Mouse (Mus musculus) small intestine, adult 2 months (tissue): ENCODE results near the gene Cd79a. TPM values are rescaled to one million over a fixed set of nuclear protein-coding genes. Genes with fewer than 3 reads are reported as not detected.
A peak's percentile ranks its signal among the peaks of the same experiment; 100 is the strongest.

Experiments
- H3K27ac ChIP-seq: fragments of 200-500 bp; 2 replicates; pipeline ENCODE4 v1.5.1; 2012; ENCODE audit warnings: low read depth, low read length, control low read depth, inconsistent platforms; ENCODE audit not compliant: insufficient read depth
- H3K27me3 ChIP-seq: fragments of 200-500 bp; 2 replicates; pipeline ENCODE4 v1.6.1; 2012; ENCODE audit warnings: mild to moderate bottlenecking, moderate library complexity, low read length, inconsistent platforms; ENCODE audit not compliant: control insufficient read depth, insufficient read depth
- H3K36me3 ChIP-seq: fragments of 200-500 bp; 2 replicates; pipeline ENCODE4 v1.6.1; 2012; ENCODE audit warnings: mild to moderate bottlenecking, low read length, control low read depth, inconsistent platforms; ENCODE audit not compliant: control insufficient read depth, insufficient read depth
- H3K4me1 ChIP-seq: fragments of 200-500 bp; 2 replicates; pipeline ENCODE4 v1.6.1; 2012; ENCODE audit warnings: low read length, inconsistent platforms, mixed read lengths; ENCODE audit not compliant: control insufficient read depth, insufficient read depth, insufficient read length
- H3K4me3 ChIP-seq: fragments of 200-500 bp; 2 replicates; pipeline ENCODE4 v1.5.1; 2012; ENCODE audit warnings: low read depth, mild to moderate bottlenecking, control low read depth, inconsistent platforms, low read length, moderate library complexity
- CTCF ChIP-seq: fragments of 200-500 bp; IDR thresholded peaks from 2 replicates; pipeline ENCODE4 v1.5.1; 2012; ENCODE audit warnings: low read depth, mild to moderate bottlenecking, control low read depth, inconsistent platforms, low read length, moderate library complexity, mixed read lengths; ENCODE audit not compliant: insufficient replicate concordance, insufficient read length; ENCODE audit errors: extremely low read depth
- POLR2A ChIP-seq: fragments of 200-500 bp; IDR thresholded peaks from 2 replicates; pipeline ENCODE4 v1.6.1; 2012; ENCODE audit warnings: low read depth, mild to moderate bottlenecking, control low read depth, inconsistent platforms, low read length, moderate library complexity
- WGBS: fragments of 180-500 bp; shearing (Covaris S2); methylation state at CpG from one replicate; pipeline ENCODE4 v1.1.7; 2018; 5-methylcytosine and 5-hydroxymethylcytosine counted together
- polyA plus RNA-seq: library from polyadenylated mRNA; depleted of rRNA; stranded (reverse); fragments of >200 nt; gene quantifications from 2 replicates; pipeline ENCODE4 v1.2.3, GENCODE M21; 2012; rRNA removed

Cd79a gene
- polyA plus RNA-seq, 1 experiment: 54.3 TPM

- no peak overlapping the region for H3K27ac ChIP-seq
- WGBS: 35% methylated on average over 6 of the region's 6 CpGs
- no peaks in the 10 kb centered on the region for H3K4me1 ChIP-seq
- TF ChIP-seq POLR2A (no peak), CTCF (no peak)
- peaks cover 47% of the 10 kb centered on the region for H3K27me3 ChIP-seq
- H3K4me3 ChIP-seq: no peak overlapping the region
- H3K36me3 ChIP-seq: peaks cover 18% of the 10 kb centered on the region
Measured at GRCm38 (mm10) chr7:24930475-24930874, 33.3 kb downstream of the Cd79a start.

DNA sequence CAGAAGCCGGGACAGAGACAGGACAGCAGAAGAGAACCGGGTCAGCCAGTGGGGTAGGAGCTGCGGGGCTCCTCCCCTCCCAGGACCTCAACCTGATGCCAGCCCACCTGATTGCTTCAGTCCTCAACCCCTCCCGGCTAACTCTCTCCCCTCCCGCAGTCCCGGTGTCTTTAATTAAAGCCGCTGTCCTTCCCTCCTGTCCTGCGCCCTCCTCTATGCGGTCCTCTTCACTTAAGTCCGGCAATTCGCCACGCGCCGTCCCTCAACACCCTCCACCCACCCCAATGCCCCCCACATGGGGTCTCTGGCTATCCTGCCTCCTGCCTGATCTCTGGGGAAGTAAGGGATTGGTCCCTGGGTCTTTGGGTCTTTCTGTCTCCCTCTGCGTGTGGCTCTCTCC, 34.5 kb downstream of the Cd79a start:
- TF ChIP-seq CTCF: no peak
- TF ChIP-seq POLR2A: no peak
- Histone ChIP-seq H3K4me3 (no peak overlapping the region), H3K27me3 (peaks cover 50% of the 10 kb centered on the region), H3K36me3 (peaks cover 7% of the 10 kb centered on the region; the same call in 1 of the 2 replicates), H3K27ac (no peak overlapping the region), H3K4me1 (no peaks in the 10 kb centered on the region)
- 4% methylated on average over 15 of the region's 15 CpGs for WGBS

DNA sequence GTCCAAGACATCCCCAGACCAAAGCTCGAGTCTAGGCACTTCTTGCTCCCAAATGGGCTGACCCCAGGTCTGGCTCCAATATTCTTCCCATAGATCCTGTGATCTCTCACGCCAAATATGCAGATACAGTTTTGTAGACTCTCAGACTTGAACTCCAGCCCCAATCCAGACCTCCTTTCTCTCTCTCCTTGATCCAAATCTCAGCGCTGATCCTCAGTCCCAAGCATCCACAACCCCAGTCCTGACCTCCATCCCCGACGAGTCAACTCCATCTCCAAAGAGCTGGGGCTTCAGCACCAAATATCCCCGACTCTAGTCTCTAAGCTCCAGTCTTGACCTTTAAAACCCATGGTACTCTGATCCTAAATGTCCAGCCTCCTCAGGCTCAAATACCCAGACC, 46.5 kb downstream of the Cd79a start:
- no peak overlapping the region for H3K4me3 ChIP-seq
- H3K27ac ChIP-seq: no peak overlapping the region
- no peaks in the 10 kb centered on the region for H3K4me1 ChIP-seq
- 6% methylated on average over 6 of the region's 6 CpGs for WGBS
- no peaks in the 10 kb centered on the region for H3K36me3 ChIP-seq
- peaks cover 58% of the 10 kb centered on the region for H3K27me3 ChIP-seq
- TF ChIP-seq CTCF (no peak), POLR2A (no peak)

GRCm38 (mm10) chr7:24944257-24944950, 47.2 kb downstream of the Cd79a start, which contains the start of gene Gm4881:
TSS of gene Gm4881 (minus strand) at chr7:24944494.
- Histone ChIP-seq H3K36me3 (no peaks in the 10 kb centered on the region), H3K4me1 (no peaks in the 10 kb centered on the region), H3K4me3 (peak within 1 kb of the TSS; percentile 29), H3K27me3 (peaks cover 64% of the 10 kb centered on the region), H3K27ac (no peak within 1 kb of the TSS)
- TF ChIP-seq CTCF (no peak), POLR2A (no peak)
- WGBS: 2% methylated on average over 70 of the region's 72 CpGs

GRCm38 (mm10) chr7:24947316-24948048, 50.3 kb downstream of the Cd79a start:
- H3K4me3 ChIP-seq: no peak overlapping the region
- 10% methylated on average over 7 of the region's 7 CpGs for WGBS
- TF ChIP-seq POLR2A: no peak
- TF ChIP-seq CTCF: no peak
- H3K27ac ChIP-seq: no peak overlapping the region
- peaks cover 76% of the 10 kb centered on the region for H3K27me3 ChIP-seq
- H3K4me1 ChIP-seq: no peaks in the 10 kb centered on the region
- H3K36me3 ChIP-seq: no peaks in the 10 kb centered on the region

GRCm38 (mm10) chr7:24948774-24949173, 51.6 kb downstream of the Cd79a start:
- Histone ChIP-seq H3K27ac (no peak overlapping the region), H3K27me3 (peaks cover 72% of the 10 kb centered on the region), H3K4me3 (no peak overlapping the region), H3K36me3 (no peaks in the 10 kb centered on the region), H3K4me1 (no peaks in the 10 kb centered on the region)
- TF ChIP-seq POLR2A (no peak), CTCF (no peak)
- 5% methylated on average over 29 of the region's 29 CpGs for WGBS

- WGBS: 5% methylated on average over 8 of the region's 8 CpGs
- Histone ChIP-seq H3K4me3 (no peak overlapping the region), H3K36me3 (no peaks in the 10 kb centered on the region), H3K4me1 (peaks cover 4% of the 10 kb centered on the region; the same call in 1 of the 2 replicates), H3K27me3 (peaks cover 71% of the 10 kb centered on the region), H3K27ac (no peak overlapping the region)
- TF ChIP-seq POLR2A (no peak), CTCF (peak; percentile 76)
Measured at GRCm38 (mm10) chr7:24949958-24950623, 52.9 kb downstream of the Cd79a start.

Other genes with a start within 250 kb of the Cd79a start
- gene Tex101, start 220.7 kb upstream of the Cd79a start, polyA plus RNA-seq: not detected in 2 replicates
- gene BC049730, start 188.1 kb upstream of the Cd79a start, polyA plus RNA-seq: not detected in 2 replicates
- not detected in 2 replicates for gene Gm4763, start 170.5 kb upstream of the Cd79a start, polyA plus RNA-seq
- 3.3 TPM in 2 replicates for gene Cd177, start 137.1 kb upstream of the Cd79a start, polyA plus RNA-seq
- gene Ceacam10, start 120.2 kb upstream of the Cd79a start, polyA plus RNA-seq: 2.5 and 4.2 TPM in 2 replicates
- not detected in 2 replicates for gene Gm9844, start 35.2 kb upstream of the Cd79a start, polyA plus RNA-seq
- not detected in 2 replicates for gene Lypd4, start 27.4 kb upstream of the Cd79a start, polyA plus RNA-seq
- not detected in 2 replicates for gene Dmrtc2, start 27.3 kb upstream of the Cd79a start, polyA plus RNA-seq
- gene Rps19, start 13.0 kb upstream of the Cd79a start, polyA plus RNA-seq: 254 and 421 TPM in 2 replicates
- gene Arhgef1, start 5.5 kb downstream of the Cd79a start, polyA plus RNA-seq: 106 and 209 TPM in 2 replicates
- gene Gm4881, start 47.1 kb downstream of the Cd79a start, polyA plus RNA-seq: not detected in 2 replicates
- 262 and 282 TPM in 2 replicates for gene Rabac1, start 75.4 kb downstream of the Cd79a start, polyA plus RNA-seq
- 2.9 and 3.1 TPM in 2 replicates for gene Atp1a3, start 108.6 kb downstream of the Cd79a start, polyA plus RNA-seq
- 11.2 and 17.7 TPM in 2 replicates for gene Grik5, start 175.0 kb downstream of the Cd79a start, polyA plus RNA-seq
- 17.4 and 37.9 TPM in 2 replicates for gene Zfp574, start 175.2 kb downstream of the Cd79a start, polyA plus RNA-seq